Mouse (Mus musculus) heart, adult 2 months (tissue): Measurements from ENCODE around the gene Ppm1h. TPM values are rescaled to one million over a fixed set of nuclear protein-coding genes. Genes with fewer than 3 reads are reported as not detected.

Experiments
- DNase-seq, 2 experiments: peaks; one replicate each; pipeline ENCODE4 v3.0.0; 2021
- H3K27ac ChIP-seq: fragments of 200-600 bp; 2 replicates; pipeline ENCODE4 v1.8.1; 2022
- H3K27me3 ChIP-seq: fragments of 200-500 bp; 2 replicates; pipeline ENCODE4 v1.6.1; 2012; ENCODE audit warnings: mild to moderate bottlenecking, low read length, inconsistent platforms, mixed read lengths; ENCODE audit not compliant: control insufficient read depth, insufficient read depth
- H3K36me3 ChIP-seq: fragments of 200-500 bp; 2 replicates; pipeline ENCODE4 v1.6.1; 2012; ENCODE audit warnings: low read length, inconsistent platforms; ENCODE audit not compliant: control insufficient read depth, insufficient read depth
- H3K4me1 ChIP-seq: fragments of 200-500 bp; 2 replicates; pipeline ENCODE4 v1.6.1; 2011; ENCODE audit warnings: low read length; ENCODE audit not compliant: control insufficient read depth, insufficient read depth
- H3K4me3 ChIP-seq: fragments of 200-600 bp; 2 replicates; pipeline ENCODE4 v1.8.1; 2022
- H3K79me2 ChIP-seq: fragments of 200-500 bp; replicated peaks from 2 replicates; pipeline ENCODE4 v1.6.1; 2012; ENCODE audit warnings: mild to moderate bottlenecking, inconsistent platforms, low read length, moderate library complexity, mixed read lengths; ENCODE audit not compliant: control insufficient read depth, insufficient read depth
- H3K9ac ChIP-seq: fragments of 200-500 bp; 2 replicates; pipeline ENCODE4 v1.6.1; 2012; ENCODE audit warnings: low read depth, mild to moderate bottlenecking, control low read depth, inconsistent platforms, low read length, mixed read lengths
- CTCF ChIP-seq: fragments of 200-600 bp; IDR thresholded peaks from 2 replicates; pipeline ENCODE4 v1.8.1; 2022; ENCODE audit warnings: antibody characterized with exemption, mild to moderate bottlenecking, moderate library complexity
- EP300 ChIP-seq: fragments of 200-500 bp; IDR thresholded peaks from 2 replicates; pipeline ENCODE4 v1.6.1; 2011; ENCODE audit warnings: low read depth, low read length, control low read depth; ENCODE audit not compliant: insufficient read depth
- POLR2A ChIP-seq: fragments of 200-500 bp; IDR thresholded peaks from 2 replicates; pipeline ENCODE4 v1.6.1; 2011; ENCODE audit warnings: mild to moderate bottlenecking, low read depth, low read length, control low read depth; ENCODE audit not compliant: insufficient read depth
- WGBS: fragments of 180-500 bp; shearing (Covaris S2); methylation state at CpG from one replicate; pipeline ENCODE4 v1.1.7; 2018; 5-methylcytosine and 5-hydroxymethylcytosine counted together
- intact Hi-C: fragments of 180-260 bp; cut with DNase I; formaldehyde crosslinking; loops from one replicate; pipeline ENCODE4 v1.15.1; 2025
- polyA plus RNA-seq: library from polyadenylated mRNA; depleted of rRNA; stranded (reverse); fragments of >200 nt; gene quantifications from 2 replicates; pipeline ENCODE4 v1.2.3, GENCODE M21; 2012
- total RNA-seq, 2 experiments: library from RNA; stranded (reverse); gene quantifications; 2 replicates each; pipeline ENCODE4 v1.2.3; 2021

Ppm1h gene
- total and polyA plus RNA-seq, 3 experiments: 4.5 to 7.8 (median 6.4) TPM

DNA sequence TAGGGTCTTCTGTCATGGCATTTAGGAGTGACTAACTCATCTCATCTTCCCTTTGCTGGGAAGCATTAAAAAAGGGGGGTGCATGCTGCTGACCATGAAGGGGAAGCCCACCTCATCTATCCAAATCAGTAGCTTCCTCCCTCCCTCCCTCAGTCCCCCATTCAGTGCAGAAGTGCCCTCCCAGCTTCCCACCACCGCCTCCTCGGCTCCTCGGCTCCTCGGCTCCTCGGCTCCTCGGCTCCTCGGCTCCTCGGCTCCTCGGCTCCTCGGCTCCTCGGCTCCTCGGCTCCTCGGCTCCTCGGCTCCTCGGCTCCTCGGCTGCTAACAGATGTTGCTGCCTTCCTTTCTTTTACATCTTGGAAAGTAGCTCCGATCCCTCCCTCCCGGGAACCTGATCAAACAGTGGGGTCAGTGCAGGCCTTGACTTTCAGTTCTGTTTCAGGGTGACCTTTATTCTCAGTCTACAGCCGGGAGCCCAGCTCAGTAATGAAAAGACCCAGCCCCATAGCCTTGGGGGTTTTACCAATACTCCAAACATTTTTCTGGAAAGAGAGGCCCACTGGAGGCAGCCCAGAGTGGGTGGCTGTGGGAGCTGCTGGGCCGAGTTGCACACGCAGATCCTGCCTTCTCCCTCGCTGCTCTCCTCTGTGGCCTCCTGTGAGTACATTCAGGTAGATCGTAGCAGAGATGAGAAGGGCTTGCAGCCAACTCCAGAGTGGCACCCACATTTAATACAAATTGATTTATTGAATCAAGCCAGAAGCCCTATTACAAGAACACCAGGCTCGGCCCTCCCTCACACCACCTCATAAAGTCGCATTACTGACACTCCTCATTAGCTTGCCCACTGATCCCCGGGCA, 207.7 kb downstream of the Ppm1h start:
- Histone ChIP-seq H3K27me3 (no peaks in the 10 kb centered on the region), H3K9ac (peak overlapping the region; percentile 39; the same call in 1 of the 2 replicates), H3K4me1 (peaks cover 14% of the 10 kb centered on the region), H3K79me2 (no peaks in the 10 kb centered on the region), H3K4me3 (no peak overlapping the region), H3K27ac (peak overlapping the region; percentile 58), H3K36me3 (no peaks in the 10 kb centered on the region; the same call in 1 of the 2 replicates)
- WGBS: 43% methylated on average over 26 of the region's 26 CpGs
- peak; percentile 58 to 64 for DNase-seq
- TF ChIP-seq EP300 (no peak), CTCF (no peak), POLR2A (no peak)
- intact Hi-C loops: no loop called here

DNA sequence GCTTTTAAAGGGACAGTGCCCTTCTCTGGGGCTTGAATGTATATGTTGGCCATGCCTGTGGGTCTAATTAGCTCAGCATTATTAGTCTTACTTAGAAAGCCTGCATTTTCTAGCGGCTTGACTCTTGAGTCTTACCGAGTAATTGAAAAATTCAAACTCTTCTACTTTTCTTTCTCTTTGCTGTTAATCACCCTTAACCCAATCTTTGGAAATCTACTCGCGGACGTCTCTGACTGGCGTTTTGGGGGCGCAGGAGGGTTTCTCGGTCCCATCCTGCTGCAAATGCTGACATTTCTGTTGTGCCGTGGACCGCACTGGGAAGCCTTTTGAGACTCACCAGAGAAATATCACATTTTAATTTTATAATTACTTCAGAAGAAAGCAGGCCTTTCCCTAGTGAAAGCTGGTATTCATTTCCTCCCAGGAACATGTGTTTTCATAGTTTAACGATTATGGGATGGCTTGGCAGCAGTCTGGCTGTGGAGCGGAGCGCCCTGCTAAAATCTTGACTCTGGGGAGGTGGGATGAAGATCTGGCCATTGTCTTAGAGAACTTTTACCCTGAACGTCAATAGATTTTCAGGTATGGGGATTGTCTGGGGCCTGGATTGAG, 208.5 kb downstream of the Ppm1h start:
- H3K27me3 ChIP-seq: no peaks in the 10 kb centered on the region
- H3K27ac ChIP-seq: peak overlapping the region; percentile 58
- 63% methylated on average over 14 of the region's 14 CpGs for WGBS
- H3K36me3 ChIP-seq: peaks cover 2% of the 10 kb centered on the region
- intact Hi-C loops: no loop called here
- H3K79me2 ChIP-seq: no peaks in the 10 kb centered on the region
- DNase-seq: no peak
- H3K4me1 ChIP-seq: peaks cover 16% of the 10 kb centered on the region
- no peak for TF ChIP-seq POLR2A
- TF ChIP-seq EP300: no peak
- no peak overlapping the region for H3K4me3 ChIP-seq
- H3K9ac ChIP-seq: no peak overlapping the region

DNA sequence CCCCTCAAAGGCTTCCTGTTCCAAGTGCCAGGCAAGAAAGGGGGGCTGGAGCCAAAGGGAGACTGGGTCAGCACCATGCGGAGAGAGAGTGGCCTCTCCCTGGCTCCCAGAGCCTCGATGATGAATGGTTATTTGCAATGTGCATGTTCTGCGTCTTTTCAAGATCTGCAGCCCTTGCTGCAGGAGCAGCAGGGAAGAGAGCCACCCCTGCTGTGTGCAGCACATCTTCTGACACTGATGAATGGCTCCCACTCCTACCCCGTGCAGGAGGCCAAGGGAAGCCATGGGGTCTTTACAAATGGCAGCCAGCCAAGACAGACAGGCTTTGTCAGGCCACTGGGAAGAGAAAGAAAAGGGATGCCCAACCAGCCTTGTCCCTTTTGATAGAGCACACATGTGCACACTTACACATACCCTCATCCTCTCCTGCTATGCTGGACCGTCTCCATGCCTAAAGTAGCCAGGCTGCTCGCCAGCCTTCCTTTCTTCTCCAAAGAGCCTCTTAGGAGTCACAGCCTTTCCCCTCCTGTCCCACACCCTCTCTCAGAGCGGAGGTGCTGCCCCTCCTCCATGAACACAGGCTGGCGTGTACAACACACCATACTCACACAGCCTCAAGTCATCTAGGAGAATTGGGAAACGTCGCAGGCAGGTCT, 209.1 kb downstream of the Ppm1h start:
- Histone ChIP-seq H3K4me3 (no peak overlapping the region), H3K79me2 (no peaks in the 10 kb centered on the region), H3K36me3 (peaks cover 2% of the 10 kb centered on the region), H3K9ac (no peak overlapping the region), H3K4me1 (peaks cover 16% of the 10 kb centered on the region), H3K27ac (peak overlapping the region; percentile 58; the same call in 1 of the 2 replicates), H3K27me3 (no peaks in the 10 kb centered on the region)
- TF ChIP-seq EP300: no peak
- no peak for TF ChIP-seq CTCF
- TF ChIP-seq POLR2A: no peak
- WGBS: 53% methylated on average over 10 of the region's 10 CpGs
- intact Hi-C loops: no loop called here
- DNase-seq: peak in 1 of 2 experiments; percentile 34

DNA sequence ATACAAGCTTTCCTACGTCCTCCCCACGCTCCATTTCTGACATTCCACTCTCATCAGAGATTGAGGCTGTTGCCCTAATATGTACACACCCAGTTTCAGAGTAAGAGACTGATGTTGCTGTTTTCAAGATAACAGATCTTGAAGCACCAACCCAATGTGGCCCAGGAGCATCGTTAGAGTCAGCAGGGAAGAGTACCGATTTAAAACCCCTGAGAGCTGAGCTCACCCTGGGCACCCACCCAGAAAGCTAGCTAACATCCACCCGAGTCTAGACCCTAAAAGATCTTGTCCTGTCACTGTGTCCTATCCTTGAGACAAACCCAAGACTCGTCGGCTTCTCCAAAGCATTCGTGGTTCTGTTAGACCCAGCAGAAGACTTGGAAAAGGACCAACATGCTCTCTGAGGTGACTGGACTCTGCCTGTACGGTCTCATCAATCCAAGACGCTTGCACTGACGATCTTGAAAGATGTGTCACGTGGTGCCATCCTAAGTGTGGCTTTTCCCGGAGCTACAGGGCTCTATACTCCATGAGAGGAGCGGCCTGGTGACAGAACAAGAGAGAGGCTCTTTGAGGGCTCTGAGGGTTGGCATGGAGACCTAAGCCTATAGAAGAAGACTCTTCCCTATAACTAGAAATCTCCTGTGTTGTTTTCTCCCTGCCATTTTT, 212.3 kb downstream of the Ppm1h start:
- Histone ChIP-seq H3K4me3 (no peak overlapping the region), H3K9ac (no peak overlapping the region; the same call in 1 of the 2 replicates), H3K4me1 (peaks cover 19% of the 10 kb centered on the region), H3K36me3 (peaks cover 2% of the 10 kb centered on the region), H3K27me3 (no peaks in the 10 kb centered on the region), H3K27ac (peak overlapping the region; percentile 47), H3K79me2 (no peaks in the 10 kb centered on the region)
- intact Hi-C loops: loop anchor here (5.0 to 10.0 kb wide), 4 partner anchors 44 to 206 kb away; no protein-coding TSS in a partner anchor
- no peak for DNase-seq
- TF ChIP-seq CTCF: no peak
- no peak for TF ChIP-seq POLR2A
- TF ChIP-seq EP300: no peak
- WGBS: 63% methylated on average over 14 of the region's 14 CpGs

DNA sequence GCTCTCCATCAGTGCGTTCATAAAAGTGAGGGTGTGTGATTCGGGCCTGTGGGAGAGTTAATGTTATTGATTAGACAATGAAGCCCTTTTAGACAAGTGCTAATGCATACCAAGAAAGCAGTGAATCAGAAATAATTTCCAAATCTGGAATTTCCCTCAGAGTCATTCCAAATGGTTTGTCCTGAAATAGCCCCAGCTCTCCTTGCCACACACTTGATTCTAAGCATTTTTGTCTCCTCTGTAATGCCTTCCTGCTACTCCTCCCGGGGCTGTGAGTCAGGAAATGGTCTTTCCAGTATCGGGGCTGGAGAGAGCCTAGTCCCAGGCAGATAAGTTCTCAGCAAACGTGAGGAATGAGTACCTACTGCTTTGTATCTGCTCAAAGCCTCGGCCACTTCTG, 212.9 kb downstream of the Ppm1h start:
- no peak overlapping the region for H3K9ac ChIP-seq
- no peaks in the 10 kb centered on the region for H3K79me2 ChIP-seq
- peaks cover 19% of the 10 kb centered on the region for H3K4me1 ChIP-seq
- intact Hi-C loops: loop anchor here (5.0 to 10.0 kb wide), 4 partner anchors 44 to 207 kb away; no protein-coding TSS in a partner anchor
- no peak for DNase-seq
- peak overlapping the region; percentile 47 for H3K27ac ChIP-seq
- 26% methylated on average over 6 of the region's 6 CpGs for WGBS
- no peak overlapping the region for H3K4me3 ChIP-seq
- TF ChIP-seq EP300: no peak
- TF ChIP-seq POLR2A: no peak
- no peak for TF ChIP-seq CTCF
- H3K27me3 ChIP-seq: no peaks in the 10 kb centered on the region
- H3K36me3 ChIP-seq: peaks cover 2% of the 10 kb centered on the region
